In genomic region chr13:98073190-98073589, GRCm38 (mm10) we compare ENCODE assay signal across 34 mouse cellular contexts.
"Had no signal": no experiment of that assay in that cellular context is flagged by ENCODE, and none has a peak within 500 bp of the region (broad histone marks: within the 10 kb centered on the region; RNA-seq: fewer than 3 reads in every experiment).

No protein-coding gene starts in this region.

- ATAC-seq: hindbrain, embryonic 16.5 days; hindbrain, postnatal 0 days; inflammation-experienced regulatory T-cells, adult 6 months; intestine, embryonic 15.5 days; intestine, postnatal 0 days had no signal

- H3K4me1 ChIP-seq: heart, embryonic 10.5 days; heart, embryonic 13.5 days; hindbrain, embryonic 12.5 days; hindbrain, embryonic 13.5 days; hindbrain, embryonic 15.5 days; intestine, embryonic 15.5 days had no signal

- H3K4me2 ChIP-seq: heart, embryonic 11.5 days; heart, embryonic 13.5 days; heart, embryonic 15.5 days; hindbrain, embryonic 12.5 days; hindbrain, embryonic 13.5 days; hindbrain, embryonic 14.5 days; hindbrain, embryonic 15.5 days; intestine, embryonic 15.5 days; kidney, embryonic 15.5 days had no signal

- H3K9me3 ChIP-seq: heart, embryonic 10.5 days; heart, embryonic 13.5 days; heart, embryonic 15.5 days; hindbrain, embryonic 10.5 days; hindbrain, embryonic 12.5 days; hindbrain, embryonic 13.5 days; hindbrain, embryonic 15.5 days; intestine, embryonic 15.5 days; kidney, embryonic 15.5 days had no signal

- H3K27me3 ChIP-seq: heart, embryonic 13.5 days; heart, embryonic 15.5 days; hindbrain, embryonic 12.5 days; hindbrain, embryonic 13.5 days; hindbrain, embryonic 15.5 days; intestine, embryonic 15.5 days; kidney, embryonic 15.5 days had no signal

- H3K27ac ChIP-seq: heart, embryonic 10.5 days; heart, embryonic 13.5 days; heart, embryonic 15.5 days; hindbrain, embryonic 10.5 days; hindbrain, embryonic 12.5 days; hindbrain, embryonic 13.5 days; hindbrain, embryonic 14.5 days; hindbrain, embryonic 15.5 days; hindbrain, postnatal 0 days; intestine, embryonic 15.5 days; kidney, embryonic 15.5 days; kidney, postnatal 0 days; layer of hippocampus, adult 2 months; left cerebral cortex, adult 2 months had no signal

- H3K36me3 ChIP-seq: heart, embryonic 10.5 days; heart, embryonic 15.5 days; hindbrain, embryonic 10.5 days; hindbrain, embryonic 12.5 days; hindbrain, embryonic 13.5 days; hindbrain, embryonic 15.5 days; intestine, embryonic 15.5 days; kidney, embryonic 15.5 days had no signal

- H3K4me3 ChIP-seq: heart, embryonic 10.5 days; heart, embryonic 13.5 days; heart, embryonic 15.5 days; hindbrain, embryonic 10.5 days; hindbrain, embryonic 12.5 days; hindbrain, embryonic 13.5 days; hindbrain, embryonic 15.5 days; intestine, embryonic 15.5 days; kidney, embryonic 15.5 days; layer of hippocampus, adult 2 months; left cerebral cortex, adult 2 months had no signal

- H3K9ac ChIP-seq: heart, embryonic 13.5 days; heart, embryonic 15.5 days; hindbrain, embryonic 12.5 days; hindbrain, embryonic 13.5 days; hindbrain, embryonic 14.5 days; hindbrain, embryonic 15.5 days; intestine, embryonic 15.5 days; kidney, embryonic 15.5 days had no signal

- DNase-seq: heart, postnatal 10 days; heart, postnatal 14 days; heart, postnatal 36 days; heart, postnatal 4 days; kidney, adult 11 months; kidney, adult 18-20 months; kidney, adult 2 months; kidney, adult 8-10 months; kidney, adult 9 months; kidney, postnatal 10 days; kidney, postnatal 14 days; kidney, postnatal 25 days; kidney, postnatal 36 days; kidney, postnatal 4 days; layer of hippocampus, adult 9-11 months; layer of hippocampus, postnatal 36 days had no signal
